Mouse (Mus musculus) embryonic facial prominence, embryonic 11.5 days (tissue): ENCODE measurements around the gene Zfp260. TPM values are rescaled to one million over a fixed set of nuclear protein-coding genes. Genes with fewer than 3 reads are reported as not detected.
A peak's percentile ranks its signal among the peaks of the same experiment; 100 is the strongest.

Source experiments
- ATAC-seq: fragments of 200-750 bp; cut with Nextera tagmentation; replicated peaks from 2 replicates; pipeline ENCODE4 v1.8.0; 2017; ENCODE audit warnings: low read depth; ENCODE audit not compliant: insufficient number of reproducible peaks, low FRiP score, low TSS enrichment
- DNase-seq: peaks from one replicate; pipeline ENCODE4 v3.0.0-alpha.2; 2015; ENCODE audit warnings: low spot score
- H3K27ac ChIP-seq: fragments of 300-500 bp; sonication (generic); replicated peaks from 2 replicates; pipeline ENCODE4 v1.5.1; 2014; ENCODE audit warnings: mild to moderate bottlenecking, low read depth, low read length, control low read depth
- H3K27me3 ChIP-seq: fragments of 300-500 bp; sonication (generic); 2 replicates; pipeline ENCODE4 v1.6.1; 2014; ENCODE audit warnings: mild to moderate bottlenecking, low read length, moderate library complexity, mixed read lengths; ENCODE audit not compliant: control insufficient read depth, insufficient read depth
- H3K36me3 ChIP-seq: fragments of 300-500 bp; sonication (generic); replicated peaks from 2 replicates; pipeline ENCODE4 v1.6.1; 2014; ENCODE audit warnings: low read depth, mild to moderate bottlenecking, low read length, moderate library complexity, mixed read lengths; ENCODE audit not compliant: control insufficient read depth, insufficient read depth
- H3K4me1 ChIP-seq: fragments of 300-500 bp; sonication (generic); 2 replicates; pipeline ENCODE4 v1.6.1; 2014; ENCODE audit warnings: low read length, mixed read lengths; ENCODE audit not compliant: control insufficient read depth, insufficient read depth
- H3K4me2 ChIP-seq: fragments of 300-500 bp; sonication (generic); 2 replicates; pipeline ENCODE4 v1.6.1; 2014; ENCODE audit warnings: low read depth, mild to moderate bottlenecking, control low read depth, low read length, moderate library complexity
- H3K4me3 ChIP-seq: fragments of 300-500 bp; sonication (generic); 2 replicates; pipeline ENCODE4 v1.5.1; 2014; ENCODE audit warnings: low read depth, low read length, control low read depth
- H3K9ac ChIP-seq: fragments of 300-500 bp; sonication (generic); replicated peaks from 2 replicates; pipeline ENCODE4 v1.6.1; 2014; ENCODE audit warnings: mild to moderate bottlenecking, control low read depth, low read length
- H3K9me3 ChIP-seq: fragments of 300-500 bp; sonication (generic); replicated peaks from 2 replicates; pipeline ENCODE4 v1.6.1; 2016; ENCODE audit warnings: mild to moderate bottlenecking, low read length, inconsistent platforms, mixed read lengths; ENCODE audit not compliant: control insufficient read depth
- WGBS: fragments of 180-500 bp; shearing (Covaris S2); extraction: QIAGEN DNeasy Blood & Tissue Kit; methylation state at CpG from one replicate; pipeline ENCODE4 v1.1.7; 2014; 5-methylcytosine and 5-hydroxymethylcytosine counted together
- microRNA-seq: library from miRNA; unstranded; fragments of <30 nt; microRNA quantifications from one replicate; pipeline ENCODE4, GENCODE M21; 2016; ENCODE audit warnings: borderline number of aligned reads
- polyA plus RNA-seq: library from polyadenylated mRNA; unstranded; fragments of >200 nt; fragmentation: Nextera tagmentation; extraction: Ambion mirVana; gene quantifications from 2 replicates; pipeline ENCODE4 v1.2.1, GENCODE M21; 2014

Zfp260 gene
- polyA plus RNA-seq, 1 experiment from 2014 or later, result 161 TPM

GRCm38 (mm10) chr7:30136826-30137225, 42.2 kb downstream of the Zfp260 start:
- Histone ChIP-seq H3K27ac (no peak overlapping the region), H3K4me2 (no peak overlapping the region), H3K4me3 (no peak overlapping the region), H3K9me3 (no peaks in the 10 kb centered on the region; the same call in 1 of the 2 replicates), H3K4me1 (no peaks in the 10 kb centered on the region), H3K36me3 (peaks cover 11% of the 10 kb centered on the region), H3K27me3 (no peaks in the 10 kb centered on the region), H3K9ac (no peak overlapping the region)
- 88% methylated on average over 10 of the region's 10 CpGs for WGBS
- DNase-seq (no peak), ATAC-seq (no peak)

GRCm38 (mm10) chr7:30143170-30143554, 48.6 kb downstream of the Zfp260 start:
- ATAC-seq (no peak), DNase-seq (no peak)
- H3K4me1 ChIP-seq, result no peaks in the 10 kb centered on the region
- peak overlapping the region; percentile 45 for H3K4me2 ChIP-seq
- H3K9me3 ChIP-seq, result peaks cover under 1% of the 10 kb centered on the region; the same call in 1 of the 2 replicates
- WGBS, result 17% methylated on average over 8 of the region's 8 CpGs
- no peak overlapping the region for H3K27ac ChIP-seq
- H3K27me3 ChIP-seq, result no peaks in the 10 kb centered on the region
- peaks cover 3% of the 10 kb centered on the region for H3K36me3 ChIP-seq
- peak overlapping the region; percentile 44 for H3K9ac ChIP-seq
- H3K4me3 ChIP-seq, result peak overlapping the region; percentile 40

GRCm38 (mm10) chr7:30143555-30144209, 49.1 kb downstream of the Zfp260 start:
- Histone ChIP-seq H3K4me2 (peak overlapping the region; percentile 45), H3K9ac (peak overlapping the region; percentile 64), H3K4me1 (no peaks in the 10 kb centered on the region), H3K36me3 (peaks cover 3% of the 10 kb centered on the region), H3K4me3 (peak overlapping the region; percentile 40), H3K9me3 (peaks cover 3% of the 10 kb centered on the region; the same call in 1 of the 2 replicates), H3K27ac (peak overlapping the region; percentile 66), H3K27me3 (no peaks in the 10 kb centered on the region)
- peak; percentile 93 for DNase-seq
- ATAC-seq, result peak; percentile 96
- 4% methylated on average over 35 of the region's 35 CpGs for WGBS

- 88% methylated on average over 5 of the region's 5 CpGs for WGBS
- no peak overlapping the region for H3K9ac ChIP-seq
- no peak for ATAC-seq
Observed at GRCm38 (mm10) chr7:30147011-30147410, 52.4 kb downstream of the Zfp260 start.

GRCm38 (mm10) chr7:30154040-30154439, 59.5 kb downstream of the Zfp260 start:
- Histone ChIP-seq H3K4me3 (no peak overlapping the region), H3K4me2 (no peak overlapping the region), H3K9ac (no peak overlapping the region), H3K9me3 (peaks cover 31% of the 10 kb centered on the region), H3K36me3 (peaks cover 20% of the 10 kb centered on the region), H3K4me1 (no peaks in the 10 kb centered on the region), H3K27ac (no peak overlapping the region), H3K27me3 (no peaks in the 10 kb centered on the region)
- ATAC-seq, result no peak
- DNase-seq, result no peak
- 90% methylated on average over 1 of the region's 1 CpGs for WGBS

More at GRCm38 (mm10) chr7:30147011-30147410, 52.4 kb downstream of the Zfp260 start:
- Histone ChIP-seq H3K27ac (no peak overlapping the region), H3K36me3 (peaks cover 3% of the 10 kb centered on the region), H3K4me1 (no peaks in the 10 kb centered on the region), H3K27me3 (no peaks in the 10 kb centered on the region), H3K4me2 (no peak overlapping the region), H3K9me3 (peaks cover 13% of the 10 kb centered on the region), H3K4me3 (no peak overlapping the region)
- no peak for DNase-seq

GRCm38 (mm10) chr7:30155507-30155906, 60.9 kb downstream of the Zfp260 start:
- 86% methylated on average over 3 of the region's 3 CpGs for WGBS
- Histone ChIP-seq H3K4me1 (no peaks in the 10 kb centered on the region), H3K27me3 (no peaks in the 10 kb centered on the region), H3K4me2 (no peak overlapping the region), H3K36me3 (peaks cover 31% of the 10 kb centered on the region), H3K9ac (no peak overlapping the region), H3K9me3 (peaks cover 34% of the 10 kb centered on the region), H3K4me3 (no peak overlapping the region), H3K27ac (no peak overlapping the region)
- DNase-seq (no peak), ATAC-seq (no peak)

Small RNAs within 50 kb of the gene (microRNA-seq; reads per million reads assigned to microRNA genes)
- not detected for gene Gm23368

Other genes with a start within 250 kb of the Zfp260 start
- gene Zfp940, start 241.1 kb upstream of the Zfp260 start, polyA plus RNA-seq, result 9.4 and 10.7 TPM in 2 replicates
- gene Zfp420, start 234.8 kb upstream of the Zfp260 start, polyA plus RNA-seq, result 8.9 and 9.1 TPM in 2 replicates
- 14.8 and 15.5 TPM in 2 replicates for gene Zfp27, start 188.2 kb upstream of the Zfp260 start, polyA plus RNA-seq
- 10.3 and 12.6 TPM in 2 replicates for gene Zfp383, start 186.6 kb upstream of the Zfp260 start, polyA plus RNA-seq
- gene Zfp74, start 140.7 kb upstream of the Zfp260 start, polyA plus RNA-seq, result 10.0 and 13.7 TPM in 2 replicates
- gene Zfp568, start 110.8 kb upstream of the Zfp260 start, polyA plus RNA-seq, result 19.5 and 20.0 TPM in 2 replicates
- gene Zfp14, start 43.4 kb upstream of the Zfp260 start, polyA plus RNA-seq, result 4.6 and 5.8 TPM in 2 replicates
- gene Zfp82, start 21.9 kb upstream of the Zfp260 start, polyA plus RNA-seq, result 3.4 and 4.2 TPM in 2 replicates
- gene Gm26920, start 4.4 kb upstream of the Zfp260 start, polyA plus RNA-seq, result 3.6 and 4.8 TPM in 2 replicates
- gene Zfp566, start 4.2 kb upstream of the Zfp260 start, polyA plus RNA-seq, result 17.5 and 18.4 TPM in 2 replicates
- 5.9 and 6.2 TPM in 2 replicates for gene Zfp382, start 27.2 kb downstream of the Zfp260 start, polyA plus RNA-seq
- 19.8 and 23.0 TPM in 2 replicates for gene Zfp146, start 75.0 kb downstream of the Zfp260 start, polyA plus RNA-seq
- 2.4 and 3.0 TPM in 2 replicates for gene Cox7a1, start 89.4 kb downstream of the Zfp260 start, polyA plus RNA-seq
- 56.8 and 56.9 TPM in 2 replicates for gene Capns1, start 104.0 kb downstream of the Zfp260 start, polyA plus RNA-seq
- gene Polr2i, start 137.2 kb downstream of the Zfp260 start, polyA plus RNA-seq, result 166 and 177 TPM in 2 replicates
- 245 and 256 TPM in 2 replicates for gene Tbcb, start 137.5 kb downstream of the Zfp260 start, polyA plus RNA-seq
- not detected in 2 replicates for gene Ovol3, start 140.9 kb downstream of the Zfp260 start, polyA plus RNA-seq
- 0.28 and 0.31 TPM in 2 replicates for gene Thap8, start 185.3 kb downstream of the Zfp260 start, polyA plus RNA-seq
- gene Wdr62, start 185.6 kb downstream of the Zfp260 start, polyA plus RNA-seq, result 5.2 and 9.3 TPM in 2 replicates
- 52.5 and 70.5 TPM in 2 replicates for gene Clip3, start 197.0 kb downstream of the Zfp260 start, polyA plus RNA-seq
- 80.7 and 92.0 TPM in 2 replicates for gene Alkbh6, start 213.9 kb downstream of the Zfp260 start, polyA plus RNA-seq
- gene Syne4, start 220.0 kb downstream of the Zfp260 start, polyA plus RNA-seq, result 34.5 and 44.5 TPM in 2 replicates
- gene E130208F15Rik, start 227.0 kb downstream of the Zfp260 start, polyA plus RNA-seq, result 1.4 TPM in 1 of 2 replicates, not detected in the other
- 24.4 and 25.0 TPM in 2 replicates for gene Sdhaf1, start 229.1 kb downstream of the Zfp260 start, polyA plus RNA-seq